Mouse (Mus musculus): ENCODE data around the gene Lpar4.

- TF ChIP-seq POLR2A (IDR thresholded peaks at IDR 0.05; ENCODE audit: extremely low read depth, insufficient read depth, low read length), result no peak
- no peak for TF ChIP-seq CTCF (IDR thresholded peaks at IDR 0.05; ENCODE audit: extremely low read depth, insufficient read depth, low read length)
Observed at GRCm38 (mm10) chrX:106962233-106962632, 41.8 kb downstream of the Lpar4 start.

All from cortical plate, adult 2 months (tissue).